Mouse (Mus musculus) testis, postnatal 10 days (tissue): ENCODE data around the gene Tcp11l2.

Source experiments
- DNase-seq: peaks from one replicate; pipeline ENCODE4 v3.0.0; 2021; ENCODE audit warnings: low spot score

Tcp11l2 gene

GRCm38 (mm10) chr10:84558511-84558910 is 17.9 kb upstream of the Tcp11l2 start:
- no peak for DNase-seq

GRCm38 (mm10) chr10:84559986-84560385 is 16.4 kb upstream of the Tcp11l2 start:
- no peak for DNase-seq

- DNase-seq = no peak
These were observed 14.3 kb upstream of the Tcp11l2 start for GRCm38 (mm10) chr10:84562121-84562520.

GRCm38 (mm10) chr10:84562567-84563554 is 13.6 kb upstream of the Tcp11l2 start:
- no peak for DNase-seq

- DNase-seq = no peak
These were observed 12.0 kb upstream of the Tcp11l2 start for GRCm38 (mm10) chr10:84564427-84564826.

- DNase-seq = no peak
These were observed 5.3 kb upstream of the Tcp11l2 start for GRCm38 (mm10) chr10:84571052-84571639.

GRCm38 (mm10) chr10:84573671-84574420 is 2.6 kb upstream of the Tcp11l2 start:
- no peak for DNase-seq

GRCm38 (mm10) chr10:84576029-84576394 is 414 bp upstream of the Tcp11l2 start:
- no peak for DNase-seq

GRCm38 (mm10) chr10:84577071-84577727 is 773 bp downstream of the Tcp11l2 start:
- DNase-seq = peak; percentile 89

- DNase-seq = no peak
These were observed 2.3 kb downstream of the Tcp11l2 start for GRCm38 (mm10) chr10:84578738-84579137.

GRCm38 (mm10) chr10:84579527-84579926 is 3.1 kb downstream of the Tcp11l2 start:
- DNase-seq = no peak

- no peak for DNase-seq
These were observed 4.8 kb downstream of the Tcp11l2 start for GRCm38 (mm10) chr10:84581191-84581590.

GRCm38 (mm10) chr10:84582236-84582635 is 5.8 kb downstream of the Tcp11l2 start:
- no peak for DNase-seq

- DNase-seq = no peak
These were observed 8.2 kb downstream of the Tcp11l2 start for GRCm38 (mm10) chr10:84584451-84585293.

GRCm38 (mm10) chr10:84585294-84585650 is 8.8 kb downstream of the Tcp11l2 start:
- no peak for DNase-seq

- no peak for DNase-seq
These were observed 14.5 kb downstream of the Tcp11l2 start for GRCm38 (mm10) chr10:84590956-84591355.

- DNase-seq = no peak
These were observed 15.3 kb downstream of the Tcp11l2 start for GRCm38 (mm10) chr10:84591640-84592148.

GRCm38 (mm10) chr10:84592745-84593144 is 16.3 kb downstream of the Tcp11l2 start:
- DNase-seq = no peak

GRCm38 (mm10) chr10:84597127-84597785 is 20.8 kb downstream of the Tcp11l2 start:
- no peak for DNase-seq

GRCm38 (mm10) chr10:84598172-84598571 is 21.7 kb downstream of the Tcp11l2 start:
- no peak for DNase-seq
